Mouse (Mus musculus): ENCODE results near the gene Pdzk1ip1.

Pdzk1ip1 gene

DNA sequence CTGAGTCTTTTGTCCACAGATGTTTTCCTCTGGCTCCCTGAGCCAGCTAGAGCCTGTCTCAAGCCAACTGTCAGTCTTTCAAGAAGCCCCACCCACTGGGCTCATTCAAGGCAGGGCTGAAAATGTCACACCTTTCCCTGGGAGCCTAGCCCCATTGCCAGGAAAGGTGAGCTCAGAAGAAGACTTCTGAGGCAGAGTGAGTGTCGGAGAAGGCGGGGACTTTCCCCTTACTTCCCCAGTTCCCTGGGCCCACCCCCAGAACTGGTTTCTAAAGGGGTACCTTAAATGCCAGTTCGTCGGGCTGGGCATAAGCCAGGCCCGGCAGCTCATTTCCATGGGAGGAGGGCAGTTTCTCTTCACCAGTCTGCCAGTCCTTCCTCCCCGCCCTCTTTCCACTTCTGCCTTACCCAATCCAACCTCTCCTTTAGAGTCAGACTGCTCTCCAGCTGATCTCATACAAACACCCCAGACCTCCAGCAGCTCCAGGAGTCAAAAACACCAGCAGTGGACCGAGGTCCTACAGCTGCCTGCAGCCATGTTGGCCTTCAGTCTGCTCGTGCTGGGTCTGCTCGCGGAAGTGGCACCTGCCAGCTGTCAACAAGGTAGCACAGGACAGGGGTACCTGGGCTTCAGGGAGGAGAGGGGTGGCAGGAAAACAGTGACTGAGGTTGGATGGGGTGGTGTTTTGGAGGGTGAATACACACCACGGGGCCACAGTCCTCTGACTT is at the start of gene Pdzk1ip1:
Pdzk1ip1 (plus strand) TSS at position 98 of the 728 bp plus-strand sequence.
- DNase-seq: no peak

DNA sequence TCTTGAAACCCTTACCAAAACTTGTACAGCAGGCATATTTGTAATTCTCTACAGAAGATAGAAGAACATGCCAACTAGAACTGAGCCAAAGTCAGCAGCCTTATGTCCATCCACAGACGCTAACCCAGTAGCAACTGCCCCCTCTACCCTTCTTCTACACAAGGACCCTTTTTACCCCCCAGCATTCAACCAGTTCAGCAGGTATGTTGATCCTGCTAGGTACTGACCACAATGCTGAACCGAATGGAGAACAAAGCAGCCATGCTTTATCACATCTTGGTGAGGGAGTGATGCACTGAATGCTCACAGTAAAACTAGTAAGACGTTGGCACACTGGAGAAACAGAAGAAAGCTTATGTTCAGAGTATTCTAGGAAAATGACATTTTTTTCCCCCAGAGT is 42.9 kb upstream of the Pdzk1ip1 start:
- no peak for DNase-seq

DNA sequence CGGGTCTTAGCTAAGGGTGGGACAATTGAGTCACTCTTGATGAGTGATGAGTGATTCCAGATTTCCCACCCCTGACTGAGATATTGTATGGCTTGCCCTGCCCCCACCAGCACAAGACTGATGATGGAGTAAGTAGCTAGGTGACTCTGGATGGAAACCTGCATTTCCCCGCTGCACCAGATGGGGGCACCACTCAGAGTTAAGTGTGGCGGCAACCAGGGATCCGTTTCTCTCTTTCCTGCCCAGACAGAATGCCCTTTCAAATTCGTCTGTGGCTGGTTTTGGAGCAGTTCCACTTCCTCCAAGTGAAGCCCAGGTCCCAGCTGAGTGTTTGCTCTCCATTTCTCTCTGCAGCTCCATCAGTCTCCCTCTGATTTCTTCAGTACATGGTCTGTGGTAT is 40.8 kb upstream of the Pdzk1ip1 start:
- DNase-seq: peak; percentile 65

DNA sequence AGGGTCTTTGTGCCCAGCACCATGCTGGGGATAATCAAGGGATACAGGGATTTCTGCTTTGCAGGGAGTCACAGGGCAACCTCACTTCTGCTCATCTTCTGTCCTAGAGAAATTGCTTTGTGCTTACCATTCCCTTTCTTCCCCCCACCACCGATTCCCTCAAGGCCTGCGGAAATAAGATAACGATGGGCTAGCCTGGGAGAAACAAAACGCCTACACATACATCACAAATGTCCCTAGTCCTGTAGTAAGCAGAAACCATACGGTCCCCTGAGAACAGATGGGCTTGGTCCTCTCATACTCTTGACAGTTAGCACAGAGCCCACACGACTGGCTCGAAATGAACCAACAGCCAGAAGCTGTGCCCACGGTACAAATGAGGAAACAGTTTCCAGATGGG is 40.3 kb upstream of the Pdzk1ip1 start:
- DNase-seq: no peak

DNA sequence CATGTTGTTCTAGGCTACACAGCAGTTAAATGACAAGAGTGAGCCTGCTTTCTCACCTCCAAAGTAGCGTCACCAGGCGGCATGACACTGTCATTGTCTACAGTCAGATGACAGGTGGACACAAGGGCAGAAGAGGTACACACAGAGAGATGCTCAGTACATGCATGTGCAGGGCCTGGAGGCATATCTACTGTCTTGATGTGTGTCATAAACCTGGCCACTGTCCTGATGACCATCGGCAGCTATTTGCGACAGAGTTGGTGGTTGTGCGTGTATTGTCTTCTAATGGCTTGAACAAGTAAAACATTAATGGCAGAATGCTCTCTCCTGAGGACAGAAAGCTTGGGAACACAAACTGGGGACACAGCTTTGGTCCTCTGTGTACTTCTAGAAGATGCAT is 37.3 kb upstream of the Pdzk1ip1 start:
- no peak for DNase-seq

DNA sequence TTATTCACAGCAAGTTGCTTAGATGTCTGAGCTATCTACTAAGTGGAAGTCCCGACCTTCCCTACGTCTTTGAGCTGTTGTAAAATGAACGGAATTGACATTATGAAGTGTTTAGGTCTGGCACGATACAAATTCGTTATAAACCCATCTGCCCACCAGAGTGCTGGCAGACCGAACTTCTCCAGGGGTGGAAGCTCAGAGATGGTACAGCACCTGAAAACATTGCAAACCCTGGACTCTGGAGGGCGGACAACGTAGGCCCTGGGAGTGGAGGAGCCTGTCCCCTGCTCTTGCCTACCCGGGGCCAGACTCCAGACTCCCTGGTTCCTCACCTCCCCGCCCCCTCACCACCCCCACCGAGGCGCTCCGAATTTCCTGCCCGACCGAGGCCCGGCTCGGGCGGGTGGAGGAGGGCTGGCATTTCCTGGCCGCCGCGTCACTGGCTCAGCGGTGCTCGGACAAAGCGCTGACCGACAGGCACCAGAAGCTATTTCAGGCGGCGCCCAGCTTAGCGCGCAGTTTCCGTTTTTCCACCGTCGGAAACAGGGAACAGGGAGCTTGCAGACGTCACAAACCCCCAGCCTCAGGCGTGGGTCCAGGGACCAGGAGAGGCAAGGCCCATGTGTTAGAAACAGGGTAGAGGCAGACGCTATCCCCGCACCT is 36.0 kb upstream of the Pdzk1ip1 start:
- DNase-seq: no peak

DNA sequence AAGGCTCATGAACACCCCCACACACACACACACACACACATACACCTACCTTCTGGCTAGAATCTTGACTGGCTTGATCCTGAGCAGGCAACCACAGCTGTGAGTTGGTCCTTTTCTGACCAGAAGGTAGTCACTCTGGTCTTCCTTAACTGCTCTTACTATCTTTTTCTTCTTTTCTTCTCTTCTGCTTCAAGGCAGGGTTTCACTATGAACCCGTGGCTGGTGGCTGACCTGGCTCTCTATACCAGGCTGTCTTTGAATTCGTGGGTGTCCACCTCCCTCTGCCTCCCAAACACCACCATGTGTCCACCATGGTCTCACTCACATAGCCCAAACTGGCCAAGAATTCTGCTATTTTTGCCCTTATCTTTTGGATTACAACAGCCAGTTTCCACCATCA is 33.5 kb upstream of the Pdzk1ip1 start:
- DNase-seq: no peak

DNA sequence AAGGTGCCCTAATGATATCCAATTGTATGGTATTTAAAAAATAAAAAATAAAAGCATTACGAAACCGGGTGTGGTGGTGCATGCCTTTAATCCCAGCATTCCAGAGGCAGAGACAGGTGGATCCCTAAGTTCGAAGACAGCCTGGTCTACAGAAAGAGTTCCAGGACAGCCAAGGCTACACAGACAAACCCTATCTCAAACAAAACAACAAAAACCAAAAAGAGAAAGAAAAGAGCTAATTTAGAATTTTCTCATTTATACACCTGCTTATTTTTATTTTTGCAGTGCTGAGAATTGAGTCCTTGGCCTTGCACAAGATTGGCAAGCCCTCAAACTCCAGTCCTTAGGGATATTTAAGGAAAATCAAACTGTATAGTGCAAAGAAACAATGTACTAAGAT is 32.8 kb upstream of the Pdzk1ip1 start:
- DNase-seq: no peak

DNA sequence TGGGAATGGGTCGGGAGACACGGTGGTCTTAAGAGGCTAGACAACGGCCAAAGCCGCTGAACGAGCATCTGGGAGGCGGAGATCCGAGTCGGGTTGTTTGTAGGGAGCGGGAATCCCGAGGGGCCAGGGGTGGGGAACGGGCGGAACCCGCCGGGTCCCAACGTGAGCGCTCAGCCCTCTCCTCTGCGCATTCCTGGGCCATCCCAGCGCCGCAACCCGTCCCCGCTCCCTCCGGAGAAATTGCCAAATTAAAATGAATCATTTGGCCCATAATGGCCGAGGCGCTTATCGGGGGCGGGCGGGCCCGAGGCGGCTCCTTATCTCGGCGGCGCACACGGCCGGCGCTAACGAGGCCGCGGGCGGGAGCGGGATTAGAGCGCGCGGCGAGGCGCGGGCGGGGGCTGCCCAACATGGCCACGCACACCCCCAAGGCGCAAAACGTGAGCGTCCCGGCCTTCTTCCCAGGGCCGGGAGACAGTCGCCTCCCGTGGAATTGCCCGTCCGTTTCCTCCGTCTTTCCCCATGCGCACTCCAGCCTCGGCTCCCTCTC is 32.1 kb upstream of the Pdzk1ip1 start, which contains the start of gene Tal1:
Tal1 (plus strand) TSS at position 56 of the 550 bp plus-strand sequence.
- no peak for DNase-seq

DNA sequence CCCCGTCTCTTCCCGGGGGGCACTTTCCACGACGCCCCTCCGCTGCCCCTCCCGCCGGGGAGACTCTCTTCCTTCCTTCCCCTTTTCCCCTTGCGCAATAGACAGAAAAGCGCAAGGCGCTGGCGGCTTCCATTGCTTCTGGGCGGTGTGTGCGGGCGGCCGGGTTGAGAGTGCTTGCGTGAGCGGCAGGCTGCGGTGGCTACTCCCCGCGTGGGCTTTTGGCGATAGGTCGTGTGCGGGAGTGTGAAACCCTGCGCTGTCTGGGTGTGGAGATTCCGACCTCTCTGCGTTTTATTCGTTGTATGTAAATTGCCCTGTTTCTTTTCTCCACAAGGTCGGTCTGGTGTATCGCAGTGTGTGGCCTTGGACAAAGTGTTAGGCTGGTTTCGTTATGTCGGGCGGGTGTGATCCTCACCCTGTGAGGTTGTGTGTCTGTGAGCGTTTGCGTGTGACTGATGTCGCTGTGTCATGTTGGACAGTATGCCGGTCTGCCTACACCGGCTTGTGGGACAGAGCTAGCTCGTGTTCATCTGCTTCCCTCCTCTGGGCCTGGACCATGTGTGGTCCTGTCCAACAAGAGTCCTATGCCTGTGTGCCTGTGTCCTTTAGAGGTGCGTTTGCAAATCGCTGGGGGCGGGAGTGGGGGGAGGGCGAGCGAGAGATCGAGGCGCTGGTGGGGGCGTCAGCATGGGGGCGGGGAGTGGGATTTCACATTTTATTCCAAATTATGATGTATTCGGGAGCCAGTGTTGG is 31.4 kb upstream of the Pdzk1ip1 start:
- no peak for DNase-seq

DNA sequence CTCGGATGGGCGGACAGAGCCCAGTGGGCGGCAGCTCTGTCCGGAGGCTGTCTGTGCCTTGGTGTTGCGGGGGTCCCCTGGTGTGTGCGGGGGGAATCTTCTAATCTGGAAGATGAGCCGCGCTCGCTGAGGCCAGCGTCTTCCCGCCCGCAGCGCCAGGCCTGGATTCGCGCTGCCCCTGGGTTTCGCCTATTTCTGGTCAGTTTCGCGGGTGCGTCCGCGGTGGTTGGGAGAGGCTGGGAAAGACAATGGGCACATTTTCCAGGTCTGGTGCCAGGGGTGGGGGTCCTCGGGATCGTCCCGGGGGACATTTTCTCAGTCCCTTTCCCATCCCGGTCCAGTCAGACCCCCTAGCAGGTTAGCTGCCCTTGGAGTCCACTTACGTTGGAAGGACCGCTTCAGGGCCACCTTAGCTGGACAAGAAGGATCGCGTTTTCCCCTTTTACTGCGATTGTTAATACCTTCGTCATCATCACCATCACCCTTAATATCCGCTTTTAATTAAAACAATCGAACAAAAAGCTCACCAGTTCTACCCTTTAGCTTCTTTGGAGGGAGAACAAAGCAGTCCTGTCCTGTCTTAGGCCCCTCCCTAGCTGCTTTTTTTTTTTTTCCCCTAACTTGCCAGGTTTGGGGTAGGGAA is 30.7 kb upstream of the Pdzk1ip1 start:
- no peak for DNase-seq

DNA sequence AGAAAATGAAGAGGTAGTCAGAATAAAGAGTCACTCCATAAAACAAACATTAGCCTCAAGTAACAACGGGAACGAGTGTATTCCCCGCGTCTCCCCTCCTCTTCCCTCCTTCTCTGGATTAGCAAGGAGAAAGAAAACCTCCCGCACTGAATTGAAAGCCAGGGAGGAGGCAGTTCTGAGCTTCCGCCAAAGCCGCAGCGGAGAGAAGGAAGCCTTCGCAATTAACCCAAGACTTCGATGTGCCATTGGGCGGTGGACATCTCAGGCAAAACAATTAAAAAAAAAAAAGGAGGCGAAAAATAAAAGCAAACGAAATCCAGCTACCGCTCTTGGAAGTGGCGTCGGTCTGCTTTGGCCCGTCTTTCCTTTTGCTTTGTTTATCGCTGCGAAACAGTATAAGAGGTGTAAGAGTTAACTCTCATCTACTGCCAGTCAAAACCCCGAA is 30.2 kb upstream of the Pdzk1ip1 start:
- no peak for DNase-seq

DNA sequence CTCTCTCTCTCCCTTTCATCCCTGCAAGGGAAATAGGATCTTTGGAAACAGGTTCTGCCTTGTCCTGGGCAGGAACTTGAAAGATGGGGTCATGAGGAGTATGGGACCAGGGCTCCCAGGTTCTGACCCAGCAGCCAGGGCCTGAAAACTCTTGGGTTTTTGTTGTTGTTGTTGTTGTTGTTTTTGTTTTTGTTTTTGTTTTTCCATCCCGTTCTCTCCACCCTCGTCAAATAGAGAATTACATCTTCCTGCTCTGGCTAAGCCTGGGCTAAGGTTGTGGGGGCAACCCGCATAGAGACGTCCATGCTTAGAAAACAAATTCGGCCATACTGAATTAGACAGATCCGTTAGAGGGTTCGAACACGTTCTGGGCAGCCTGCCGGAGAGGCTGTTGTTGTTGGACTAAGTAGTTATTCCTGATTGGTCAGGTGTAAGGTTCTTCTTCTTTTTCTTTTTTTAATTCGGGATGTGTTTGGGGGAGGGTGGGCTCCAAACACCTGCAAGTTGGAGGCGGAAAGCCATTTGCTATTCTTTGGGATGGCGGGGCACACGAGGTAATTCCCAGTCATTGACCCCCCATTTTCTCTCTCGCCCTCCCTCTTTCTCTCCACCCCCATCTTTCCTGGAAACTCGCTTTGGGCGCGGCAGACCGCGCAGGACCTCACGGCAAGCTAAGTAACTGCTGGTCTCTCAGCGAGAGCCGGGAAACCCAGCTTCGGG is 29.5 kb upstream of the Pdzk1ip1 start:
- no peak for DNase-seq

DNA sequence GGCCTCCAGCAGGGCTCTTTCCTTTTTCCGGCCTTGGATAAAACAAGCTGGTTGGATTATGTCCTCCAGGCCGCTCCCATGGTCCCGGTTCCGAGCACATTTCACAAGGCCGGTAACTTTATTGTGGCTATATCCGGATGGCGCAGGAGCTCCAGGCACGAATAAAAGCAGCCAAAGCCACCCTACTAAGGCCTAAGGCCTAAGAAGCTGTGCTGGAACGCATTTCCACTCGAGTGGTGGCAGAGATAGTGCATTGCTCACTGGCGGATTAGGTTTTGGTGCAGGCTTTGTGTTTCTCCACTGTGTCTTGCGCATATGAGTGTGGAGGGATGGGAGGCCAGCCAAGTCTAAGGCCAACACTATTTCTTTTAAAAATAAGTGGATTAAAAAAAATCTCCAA is 28.6 kb upstream of the Pdzk1ip1 start:
- DNase-seq: no peak

DNA sequence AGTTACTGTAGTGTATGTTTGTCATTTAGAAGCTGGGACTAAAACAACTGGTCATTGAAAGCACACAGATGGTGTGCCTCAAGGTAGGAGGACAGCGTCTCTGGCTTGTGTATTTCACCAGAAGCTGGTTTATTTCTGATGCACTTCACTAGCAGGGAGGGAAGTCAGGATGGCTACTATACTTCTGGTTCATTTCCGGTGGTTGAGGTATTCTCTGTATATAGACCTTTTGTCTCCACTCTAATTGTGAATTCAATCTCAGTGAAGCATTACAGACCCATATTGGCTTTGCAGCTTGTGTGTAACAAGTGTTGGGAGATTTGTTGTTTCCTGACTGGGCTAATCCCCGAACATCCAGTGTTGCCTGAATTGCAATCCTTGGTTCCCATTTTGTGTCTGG is 27.8 kb upstream of the Pdzk1ip1 start:
- no peak for DNase-seq

DNA sequence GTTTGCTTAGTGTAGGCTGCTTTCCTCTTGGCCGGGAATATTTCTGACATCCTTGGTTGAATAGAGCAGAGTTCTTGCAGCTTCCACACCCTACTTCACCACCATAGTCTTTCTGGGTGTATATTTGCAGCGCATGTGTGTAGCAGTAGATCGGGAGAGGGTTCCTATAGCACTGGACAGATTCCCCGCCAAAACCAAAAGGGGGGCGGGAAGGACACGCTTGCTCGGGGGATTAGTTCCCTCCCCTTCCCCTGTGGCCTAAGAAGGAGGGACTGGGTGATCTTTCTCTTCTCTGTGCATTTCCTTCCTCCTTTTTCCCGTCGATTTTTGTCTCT is 26.0 kb upstream of the Pdzk1ip1 start:
- no peak for DNase-seq

DNA sequence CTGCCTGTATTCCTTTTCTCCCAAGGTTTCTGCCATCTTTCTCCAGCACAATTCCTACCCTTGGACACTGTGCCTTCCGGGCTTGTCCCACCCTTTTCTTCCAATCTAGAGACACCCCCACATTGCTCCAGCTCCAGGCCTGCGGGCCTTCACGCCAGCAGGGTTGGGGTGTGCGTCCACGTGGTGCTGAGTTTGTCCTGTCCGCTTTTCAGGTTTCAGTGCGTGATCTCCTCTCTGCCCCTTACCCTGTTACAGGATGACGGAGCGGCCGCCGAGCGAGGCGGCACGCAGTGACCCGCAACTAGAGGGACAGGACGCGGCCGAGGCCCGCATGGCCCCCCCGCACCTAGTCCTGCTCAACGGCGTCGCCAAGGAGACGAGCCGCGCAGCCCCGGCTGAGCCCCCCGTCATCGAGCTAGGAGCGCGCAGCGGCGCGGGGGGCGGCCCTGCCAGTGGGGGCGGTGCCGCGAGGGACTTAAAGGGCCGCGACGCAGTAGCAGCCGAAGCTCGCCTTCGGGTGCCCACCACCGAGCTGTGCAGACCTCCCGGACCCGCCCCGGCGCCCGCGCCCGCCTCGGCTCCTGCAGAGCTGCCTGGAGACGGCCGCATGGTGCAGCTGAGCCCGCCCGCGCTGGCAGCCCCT is 25.5 kb upstream of the Pdzk1ip1 start:
- DNase-seq: peak; percentile 29

DNA sequence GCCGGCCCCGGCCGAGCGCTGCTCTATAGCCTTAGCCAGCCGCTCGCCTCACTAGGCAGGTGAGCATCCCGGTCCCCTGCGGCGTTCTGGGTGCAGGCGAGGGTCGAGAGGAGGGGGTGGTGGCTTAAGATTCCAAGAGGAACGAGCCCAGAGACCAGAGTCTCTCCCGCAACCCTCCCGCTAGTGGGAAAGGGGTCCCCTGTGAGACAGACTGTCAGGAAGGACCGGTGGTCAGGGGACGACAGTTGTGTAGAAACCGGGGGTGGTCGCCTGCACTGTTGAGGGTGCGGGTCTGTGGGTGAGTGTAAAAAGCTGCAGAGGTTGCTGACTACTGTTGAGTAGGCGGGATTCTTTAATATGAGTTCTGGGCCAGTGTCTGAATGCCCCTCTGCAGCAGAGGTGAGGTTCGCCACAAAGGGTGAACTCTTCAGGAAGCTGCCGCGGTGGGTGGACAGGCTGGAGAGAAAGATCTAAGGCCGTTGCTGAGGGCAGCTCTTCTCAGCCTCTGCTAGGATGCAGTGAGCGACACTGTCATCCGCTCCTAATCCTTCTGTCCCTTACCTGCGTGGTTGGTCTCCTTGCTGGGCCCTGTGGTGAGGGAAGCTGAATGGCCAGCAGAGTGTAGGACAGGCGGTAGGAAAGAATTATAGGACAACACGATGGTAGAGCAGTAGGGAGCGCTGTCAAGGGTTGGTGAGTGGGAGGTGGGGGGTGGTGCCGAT is 24.8 kb upstream of the Pdzk1ip1 start:
- DNase-seq: no peak

DNA sequence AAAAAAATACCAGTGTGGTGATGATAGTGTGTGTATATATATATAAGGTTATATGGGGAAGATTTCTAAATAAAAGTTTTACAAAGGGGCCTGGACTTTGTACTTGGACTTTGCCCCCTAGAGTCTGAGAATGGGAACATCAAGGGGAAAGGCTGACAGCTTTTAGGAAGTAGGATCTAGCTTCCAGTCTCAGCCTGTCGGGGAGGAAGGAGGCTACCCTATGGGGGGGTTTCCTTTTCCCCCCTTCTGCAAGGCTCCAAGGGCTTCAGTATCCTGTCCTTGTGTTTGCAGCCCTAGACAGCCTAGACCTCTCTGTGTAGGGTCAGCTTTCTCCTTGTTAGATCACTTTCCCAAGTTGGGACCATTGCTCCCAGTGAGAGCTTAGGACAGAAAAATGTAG is 16.8 kb upstream of the Pdzk1ip1 start:
- DNase-seq: no peak

DNA sequence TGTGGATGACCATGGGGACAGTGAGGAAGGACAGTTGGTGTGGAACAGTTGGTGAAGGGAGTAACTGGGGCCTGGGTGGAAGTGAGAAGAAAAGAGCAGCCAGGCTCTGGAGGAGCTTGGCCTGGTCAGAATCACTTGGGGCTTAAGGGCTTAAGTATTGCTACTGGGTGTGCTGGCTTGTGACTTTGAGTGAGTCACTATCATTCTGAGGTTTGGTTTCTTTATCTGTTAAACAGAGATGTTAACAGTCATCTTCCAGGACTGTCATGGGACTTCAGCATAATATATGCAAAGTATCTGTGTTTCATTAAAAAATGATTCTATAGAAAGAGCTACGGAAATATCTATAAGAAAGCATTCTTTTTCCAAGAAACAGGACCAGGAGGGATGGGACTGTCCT is 13.7 kb upstream of the Pdzk1ip1 start:
- DNase-seq: no peak

DNA sequence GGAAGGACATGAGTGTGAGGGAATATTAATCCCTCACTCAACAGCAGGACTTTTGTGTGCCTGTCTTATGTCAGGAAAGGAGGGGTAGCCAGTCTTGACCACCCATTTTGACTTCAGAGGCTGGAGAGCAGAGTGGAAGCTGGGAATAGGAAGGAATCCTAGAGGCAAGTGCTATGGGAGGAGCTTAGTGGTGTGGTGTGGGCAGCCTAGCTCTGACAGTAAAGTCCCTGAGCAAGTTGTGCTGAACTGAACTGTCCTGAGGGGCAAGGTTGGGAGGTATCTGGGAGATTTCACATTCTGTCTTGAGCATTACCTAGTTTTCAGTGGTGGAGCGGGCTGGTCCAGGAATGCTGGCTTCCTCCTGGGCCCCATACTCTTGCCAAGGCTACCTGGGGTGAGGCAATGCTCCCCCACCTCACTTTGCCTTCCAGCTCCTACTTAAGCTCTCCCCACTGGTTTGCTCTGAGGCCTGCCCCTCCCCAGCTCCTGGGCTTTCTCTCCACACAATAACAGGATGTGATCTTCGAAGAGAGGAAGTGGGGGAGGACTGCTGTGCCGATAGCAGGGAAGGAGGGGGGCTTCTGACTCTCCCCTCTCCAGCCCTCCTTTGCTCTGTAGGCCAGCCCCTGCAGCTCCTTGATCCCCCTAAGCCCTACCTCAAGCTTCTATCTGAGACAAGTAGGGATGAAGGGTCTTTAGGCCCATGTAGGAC is 13.1 kb upstream of the Pdzk1ip1 start:
- peak; percentile 53 for DNase-seq

All from thymus, postnatal 14 days (tissue).